Mouse (Mus musculus) stomach, postnatal 0 days (tissue): ENCODE data around the gene Hist1h2af.

ENCODE experiments used
- CTCF ChIP-seq: IDR thresholded peaks from 2 replicates; pipeline ENCODE4 v1.5.1; 2016; ENCODE audit warnings: antibody characterized with exemption, low read depth, mild to moderate bottlenecking, moderate library complexity
- EP300 ChIP-seq: optimal IDR thresholded peaks from 2 replicates; pipeline ENCODE3; 2016; ENCODE audit warnings: antibody characterized with exemption

- TF ChIP-seq CTCF: no peak
- TF ChIP-seq EP300: no peak
Observed at GRCm38 (mm10) chr13:23521703-23522102, 12.0 kb upstream of the Hist1h2af start.
